Mouse (Mus musculus): Measurements from ENCODE around the gene Xlr3c.
"Not testable (repeated sequence)": the region's sequence is repeated elsewhere in the genome, so short reads cannot be mapped to it uniquely, and the experiment has no call there.

The Xlr3c gene

GRCm38 (mm10) chrX:73265270-73265669 is at the start of gene Xlr3c:
TSS of gene Xlr3c (minus strand) at chrX:73265390.
- DNase-seq (ENCODE audit: low spot score in 2 of 2) = not testable (repeated sequence)

GRCm38 (mm10) chrX:73312522-73312921 is 47.3 kb upstream of the Xlr3c start:
- no peak for DNase-seq (ENCODE audit: low spot score in 2 of 2)

GRCm38 (mm10) chrX:73295745-73296144 is 30.6 kb upstream of the Xlr3c start:
- not testable (repeated sequence) for DNase-seq (ENCODE audit: low spot score in 2 of 2)

- not testable (repeated sequence) for DNase-seq (ENCODE audit: low spot score in 2 of 2)
Measured at GRCm38 (mm10) chrX:73292876-73293275, 27.7 kb upstream of the Xlr3c start, which contains the start of the genes Xlr5a and Xlr5c. TSS of gene Xlr5a (minus strand) at chrX:73292976. TSS of gene Xlr5c (minus strand) at chrX:73292976.

- not testable (repeated sequence) for DNase-seq (ENCODE audit: low spot score in 2 of 2)
Measured at GRCm38 (mm10) chrX:73262428-73262827, 2.8 kb downstream of the Xlr3c start.

GRCm38 (mm10) chrX:73242821-73243325 is 22.3 kb downstream of the Xlr3c start, which contains the start of gene Xlr4c:
TSS of gene Xlr4c (minus strand) at chrX:73243130.
- not testable (repeated sequence) for DNase-seq (ENCODE audit: low spot score in 2 of 2)

- no peak for DNase-seq (ENCODE audit: low spot score in 2 of 2)
Measured at GRCm38 (mm10) chrX:73229288-73229687, 35.9 kb downstream of the Xlr3c start.

GRCm38 (mm10) chrX:73228606-73229214 is 36.5 kb downstream of the Xlr3c start:
- peak; percentile 16 to 25 for DNase-seq (ENCODE audit: low spot score in 2 of 2)

GRCm38 (mm10) chrX:73227914-73228605 is 37.1 kb downstream of the Xlr3c start, which contains the start of gene F8a:
TSS of gene F8a (plus strand) at chrX:73228291.
- DNase-seq (ENCODE audit: low spot score in 2 of 2) = peak; percentile 48 to 54

- no peak for DNase-seq (ENCODE audit: low spot score in 2 of 2)
Measured at GRCm38 (mm10) chrX:73225365-73225764, 39.8 kb downstream of the Xlr3c start.

GRCm38 (mm10) chrX:73213819-73214564 is 51.2 kb downstream of the Xlr3c start, which contains the start of gene Xlr4b:
TSS of gene Xlr4b (plus strand) at chrX:73214333.
- not testable (repeated sequence) for DNase-seq (ENCODE audit: low spot score in 2 of 2)

Data from frontal cortex, postnatal 25 days (tissue).